9 mouse cellular contexts compared by ENCODE assay signal in genomic region chr13:90929847-90930246, GRCm38 (mm10). TPM values are rescaled to one million over a fixed set of nuclear protein-coding genes. Genes with fewer than 3 reads are reported as not detected.
DNase-seq lines count a peak whose midpoint lies in the region; ATAC-seq and TF ChIP-seq lines count a peak whose summit lies in the region.
"Had no signal": no experiment of that assay in that cellular context is flagged by ENCODE, and none has a peak within 500 bp of the region (broad histone marks: within the 10 kb centered on the region; RNA-seq: fewer than 3 reads in every experiment).

No protein-coding gene starts in this region.

- no peak overlapping the region for H3K4me3 ChIP-seq in kidney, adult 2 months (ENCODE audit: insufficient read depth, low read depth, low read length)
- no peak overlapping the region for H3K4me3 ChIP-seq in limb, embryonic 10.5 days
- H3K4me3 ChIP-seq in midbrain, postnatal 0 days (ENCODE audit: low read depth, low read length): no peak overlapping the region
- H3K4me3 ChIP-seq in stomach, postnatal 0 days (ENCODE audit: low read depth, low read length): no peak overlapping the region
- H3K4me3 ChIP-seq: embryonic facial prominence, embryonic 13.5 days had no signal

- no peaks in the 10 kb centered on the region for H3K27me3 ChIP-seq in kidney, adult 2 months (replicated peaks; ENCODE audit: control insufficient read depth, insufficient read depth, low read length)
- no peaks in the 10 kb centered on the region for H3K27me3 ChIP-seq in limb, embryonic 10.5 days (ENCODE audit: low read depth, poor library complexity, severe bottlenecking)
- H3K27me3 ChIP-seq in midbrain, postnatal 0 days (ENCODE audit: insufficient read depth, low read length): no peaks in the 10 kb centered on the region
- no peaks in the 10 kb centered on the region for H3K27me3 ChIP-seq in stomach, postnatal 0 days (ENCODE audit: control insufficient read depth, insufficient read depth, low read length)
- H3K27me3 ChIP-seq: embryonic facial prominence, embryonic 13.5 days had no signal

- no peak for TF ChIP-seq POLR2A in kidney, adult 2 months (IDR thresholded peaks at IDR 0.05; ENCODE audit: low read depth, low read length)

- TF ChIP-seq CTCF in kidney, adult 2 months (conservative IDR thresholded peaks at IDR 0.05; ENCODE audit: insufficient read depth, insufficient read length, low read depth, low read length): peak; percentile 37; the same call in 1 of the 2 replicates
- TF ChIP-seq CTCF in midbrain, postnatal 0 days (IDR thresholded peaks at IDR 0.05): peak; percentile 89
- peak; percentile 88 for TF ChIP-seq CTCF in stomach, postnatal 0 days (IDR thresholded peaks at IDR 0.05; ENCODE audit: low read depth)

- no peak overlapping the region for H3K9ac ChIP-seq in midbrain, postnatal 0 days (replicated peaks; ENCODE audit: low read length, poor library complexity, severe bottlenecking)
- no peak overlapping the region for H3K9ac ChIP-seq in stomach, postnatal 0 days (ENCODE audit: low read length)
- H3K9ac ChIP-seq: embryonic facial prominence, embryonic 13.5 days had no signal

- peak; percentile 62 for DNase-seq in urinary bladder, postnatal 25 days (ENCODE audit: low spot score)
- no peak for DNase-seq in urinary bladder, adult 2 months (ENCODE audit: low spot score)
- DNase-seq in cerebellum, adult 9-11 months: peak; percentile 50
- peak; percentile 68 to 73 for DNase-seq in frontal cortex, postnatal 25 days (ENCODE audit: low spot score in 2 of 2)
- DNase-seq in kidney, adult 2 months: peak; percentile 80
- DNase-seq in limb, embryonic 10.5 days (ENCODE audit: low spot score): peak; percentile 55
- DNase-seq in midbrain, postnatal 0 days (ENCODE audit: low spot score): peak; percentile 85
- DNase-seq in stomach, postnatal 0 days (ENCODE audit: low spot score): peak; percentile 66

- H3K9me3 ChIP-seq in limb, embryonic 10.5 days (replicated peaks): no peaks in the 10 kb centered on the region
- no peaks in the 10 kb centered on the region for H3K9me3 ChIP-seq in midbrain, postnatal 0 days (ENCODE audit: low read length)
- H3K9me3 ChIP-seq in stomach, postnatal 0 days (ENCODE audit: control insufficient read depth, low read length): no peaks in the 10 kb centered on the region
- H3K9me3 ChIP-seq: embryonic facial prominence, embryonic 13.5 days had no signal

- H3K27ac ChIP-seq in kidney, adult 2 months (ENCODE audit: insufficient read depth, low read depth, low read length): no peak overlapping the region
- no peak overlapping the region for H3K27ac ChIP-seq in limb, embryonic 10.5 days
- no peak overlapping the region for H3K27ac ChIP-seq in midbrain, postnatal 0 days (ENCODE audit: low read depth, low read length)
- H3K27ac ChIP-seq in stomach, postnatal 0 days (replicated peaks): no peak overlapping the region
- H3K27ac ChIP-seq: embryonic facial prominence, embryonic 13.5 days had no signal

- ATAC-seq in midbrain, postnatal 0 days (ENCODE audit: low FRiP score): peak; percentile 42; the same call in 1 of the 2 replicates
- ATAC-seq in stomach, postnatal 0 days (ENCODE audit: low FRiP score, low TSS enrichment): no peak

- no peak for TF ChIP-seq EP300 in stomach, postnatal 0 days (optimal IDR thresholded peaks at IDR 0.05)

- peaks cover 11% of the 10 kb centered on the region for H3K36me3 ChIP-seq in kidney, adult 2 months (ENCODE audit: control insufficient read depth, insufficient read depth, low read length)
- H3K36me3 ChIP-seq in limb, embryonic 10.5 days: peaks cover 42% of the 10 kb centered on the region
- H3K36me3 ChIP-seq in midbrain, postnatal 0 days (ENCODE audit: insufficient read depth, low read length): peaks cover 11% of the 10 kb centered on the region; the same call in 1 of the 2 replicates
- H3K36me3 ChIP-seq in stomach, postnatal 0 days (ENCODE audit: control insufficient read depth, insufficient read depth, low read length): 0 out of 2 replicates have a peak, but pooled peaks cover 2% of the 10 kb centered on the region

- H3K4me1 ChIP-seq in kidney, adult 2 months (ENCODE audit: control insufficient read depth, insufficient read depth, low read length): peaks cover 8% of the 10 kb centered on the region; the same call in 1 of the 2 replicates
- H3K4me1 ChIP-seq in limb, embryonic 10.5 days: no peaks in the 10 kb centered on the region
- H3K4me1 ChIP-seq in midbrain, postnatal 0 days (ENCODE audit: insufficient read depth, low read length): no peaks in the 10 kb centered on the region
- H3K4me1 ChIP-seq in stomach, postnatal 0 days (replicated peaks; ENCODE audit: control insufficient read depth, insufficient read depth): no peaks in the 10 kb centered on the region
- H3K4me1 ChIP-seq: embryonic facial prominence, embryonic 13.5 days had no signal

- H3K4me2 ChIP-seq in midbrain, postnatal 0 days (ENCODE audit: low read depth, low read length, poor library complexity, severe bottlenecking): no peak overlapping the region
- H3K4me2 ChIP-seq in stomach, postnatal 0 days (replicated peaks; ENCODE audit: low read depth): no peak overlapping the region
- H3K4me2 ChIP-seq: embryonic facial prominence, embryonic 13.5 days had no signal

- 15% methylated on average over 5 of the region's 5 CpGs for WGBS in kidney, adult 2 months
- 24% methylated on average over 5 of the region's 5 CpGs for WGBS in limb, embryonic 10.5 days
- WGBS in midbrain, postnatal 0 days: 18% methylated on average over 5 of the region's 5 CpGs
- WGBS in stomach, postnatal 0 days: 22% methylated on average over 5 of the region's 5 CpGs

RNA-seq across cellular contexts. Expression of gene Rps23, which starts 7.1 kb away (rescaled TPM):
- 1,364 and 1,528 TPM in 2 replicates for polyA plus RNA-seq in urinary bladder, adult 2 months (2012; rRNA removed)
- polyA plus RNA-seq in kidney, adult 2 months (2012; rRNA removed): 185 and 257 TPM in 2 replicates
- 214 and 252 TPM in 2 replicates for polyA plus RNA-seq in limb, embryonic 10.5 days (2016; fragmentation: Nextera tagmentation; extraction: Ambion mirVana)
- total RNA-seq in midbrain, postnatal 0 days (2014; rRNA removed): 183 and 260 TPM in 2 replicates
- polyA plus RNA-seq in midbrain, postnatal 0 days (2015; fragmentation: Nextera tagmentation; extraction: Ambion mirVana): 111 and 140 TPM in 2 replicates
- 254 and 300 TPM in 2 replicates for polyA plus RNA-seq in stomach, postnatal 0 days (2015; fragmentation: Nextera tagmentation; extraction: Ambion mirVana)

RNA-seq across cellular contexts. Expression of gene Atp6ap1l, which starts 24.7 kb away (rescaled TPM):
- polyA plus RNA-seq in urinary bladder, adult 2 months (2012; rRNA removed): 0.19 TPM in 2 replicates
- 0.06 and 0.14 TPM in 2 replicates for polyA plus RNA-seq in kidney, adult 2 months (2012; rRNA removed)
- polyA plus RNA-seq in limb, embryonic 10.5 days (2016; fragmentation: Nextera tagmentation; extraction: Ambion mirVana): 0.30 TPM in 1 of 2 replicates, not detected in the other
- 0.38 and 0.90 TPM in 2 replicates for total RNA-seq in midbrain, postnatal 0 days (2014; rRNA removed)
- polyA plus RNA-seq in midbrain, postnatal 0 days (2015; fragmentation: Nextera tagmentation; extraction: Ambion mirVana): 0.72 and 0.76 TPM in 2 replicates
- 0.11 TPM in 1 of 2 replicates, not detected in the other for polyA plus RNA-seq in stomach, postnatal 0 days (2015; fragmentation: Nextera tagmentation; extraction: Ambion mirVana)
- polyA plus RNA-seq: embryonic facial prominence, embryonic 13.5 days had no signal

Comparison
In these comparisons a context has a peak if more than half of its experiments do, and no peak if none do; other contexts are left out.
1. CTCF ChIP-seq: peak in every context shown above with its lines; median percentile 89 in midbrain, postnatal 0 days; 88 in stomach, postnatal 0 days; 37 in kidney, adult 2 months.